Mouse (Mus musculus) lung, embryonic 14.5 days (tissue): ENCODE data around the gene Gimap4. TPM values are rescaled to one million over a fixed set of nuclear protein-coding genes. Genes with fewer than 3 reads are reported as not detected.

ENCODE experiments used
- ATAC-seq: fragments of 200-750 bp; cut with Nextera tagmentation; 2 replicates; pipeline ENCODE4 v1.8.0; 2017; ENCODE audit warnings: mild to moderate bottlenecking, moderate TSS enrichment, moderate library complexity; ENCODE audit not compliant: insufficient read depth
- DNase-seq: peaks from one replicate; pipeline ENCODE4 v3.0.0-alpha.2; 2015
- H3K27ac ChIP-seq: fragments of 300-500 bp; sonication (generic); 2 replicates; pipeline ENCODE4 v1.5.1; 2014; ENCODE audit warnings: low read depth, mild to moderate bottlenecking, moderate library complexity
- H3K27me3 ChIP-seq: fragments of 300-500 bp; sonication (generic); 2 replicates; pipeline ENCODE4 v1.6.1; 2014; ENCODE audit warnings: low read length, control low read depth; ENCODE audit not compliant: insufficient read depth
- H3K36me3 ChIP-seq: fragments of 300-500 bp; sonication (generic); 2 replicates; pipeline ENCODE4 v1.6.1; 2014; ENCODE audit warnings: control low read depth; ENCODE audit not compliant: insufficient read depth
- H3K4me1 ChIP-seq: fragments of 300-500 bp; sonication (generic); 2 replicates; pipeline ENCODE4 v1.6.1; 2014; ENCODE audit warnings: antibody characterized with exemption, control low read depth; ENCODE audit not compliant: insufficient read depth
- H3K4me2 ChIP-seq: fragments of 300-500 bp; sonication (generic); 2 replicates; pipeline ENCODE4 v1.6.1; 2014; ENCODE audit warnings: mild to moderate bottlenecking
- H3K4me3 ChIP-seq: fragments of 300-500 bp; sonication (generic); 2 replicates; pipeline ENCODE4 v1.5.1; 2014; ENCODE audit warnings: low read depth, low read length
- H3K9ac ChIP-seq: fragments of 300-500 bp; sonication (generic); 2 replicates; pipeline ENCODE4 v1.6.1; 2014
- H3K9me3 ChIP-seq: fragments of 300-500 bp; sonication (generic); 2 replicates; pipeline ENCODE4 v1.6.1; 2016; ENCODE audit warnings: low read depth, low read length, control low read depth
- CTCF ChIP-seq: IDR thresholded peaks from 2 replicates; pipeline ENCODE4 v1.5.1; 2016; ENCODE audit warnings: antibody characterized with exemption, low read depth
- WGBS: fragments of 180-500 bp; shearing (Covaris S2); extraction: QIAGEN DNeasy Blood & Tissue Kit; methylation state at CpG from one replicate; pipeline ENCODE4 v1.1.7; 2014; 5-methylcytosine and 5-hydroxymethylcytosine counted together
- polyA plus RNA-seq: library from polyadenylated mRNA; unstranded; fragments of >200 nt; fragmentation: Nextera tagmentation; extraction: Ambion mirVana; gene quantifications from 2 replicates; pipeline ENCODE4 v1.2.1, GENCODE M21; 2014

Gimap4 gene
- polyA plus RNA-seq, 1 experiment from 2014 or later: 27.8 TPM

- peaks cover 15% of the 10 kb centered on the region for H3K27me3 ChIP-seq
- H3K4me3 ChIP-seq: peak overlapping the region; percentile 22; the same call in 1 of the 2 replicates
- TF ChIP-seq CTCF: no peak
- no peak overlapping the region for H3K27ac ChIP-seq
- 0 out of 2 replicates have a peak overlapping the region, but pooled peaks have one; percentile 21 for H3K9ac ChIP-seq
- DNase-seq (no peak), ATAC-seq (no peak)
- H3K36me3 ChIP-seq: no peaks in the 10 kb centered on the region
- H3K4me2 ChIP-seq: peak overlapping the region; percentile 85
- WGBS: 73% methylated on average over 3 of the region's 3 CpGs
- H3K4me1 ChIP-seq: peaks cover 14% of the 10 kb centered on the region; the same call in 1 of the 2 replicates
- H3K9me3 ChIP-seq: no peaks in the 10 kb centered on the region
Measured at GRCm38 (mm10) chr6:48739780-48740055, 55.4 kb downstream of the Gimap4 start.

GRCm38 (mm10) chr6:48740501-48741169 lies 56.3 kb downstream of the Gimap4 start:
- H3K4me3 ChIP-seq: no peak overlapping the region
- no peaks in the 10 kb centered on the region for H3K9me3 ChIP-seq
- 0 out of 2 replicates have a peak overlapping the region, but pooled peaks have one; percentile 5 for H3K27ac ChIP-seq
- peaks cover 14% of the 10 kb centered on the region; the same call in 1 of the 2 replicates for H3K4me1 ChIP-seq
- TF ChIP-seq CTCF: no peak
- 64% methylated on average over 3 of the region's 3 CpGs for WGBS
- H3K36me3 ChIP-seq: no peaks in the 10 kb centered on the region
- H3K27me3 ChIP-seq: peaks cover 15% of the 10 kb centered on the region
- ATAC-seq (no peak), DNase-seq (no peak)
- no peak overlapping the region for H3K9ac ChIP-seq
- peak overlapping the region; percentile 85 for H3K4me2 ChIP-seq

GRCm38 (mm10) chr6:48741273-48741672 lies 56.9 kb downstream of the Gimap4 start:
- H3K36me3 ChIP-seq: no peaks in the 10 kb centered on the region
- H3K4me3 ChIP-seq: no peak overlapping the region
- H3K27ac ChIP-seq: no peak overlapping the region
- H3K27me3 ChIP-seq: peaks cover 15% of the 10 kb centered on the region
- TF ChIP-seq CTCF: no peak
- H3K4me1 ChIP-seq: peaks cover 14% of the 10 kb centered on the region; the same call in 1 of the 2 replicates
- H3K4me2 ChIP-seq: peak overlapping the region; percentile 85
- peak; percentile 27 for DNase-seq
- no peak for ATAC-seq
- H3K9me3 ChIP-seq: no peaks in the 10 kb centered on the region
- H3K9ac ChIP-seq: no peak overlapping the region
- WGBS: 32% methylated on average over 3 of the region's 3 CpGs

Other genes starting within 250 kb of the Gimap4 start
- gene Zfp467, start 238.7 kb upstream of the Gimap4 start, polyA plus RNA-seq: 20.7 TPM in 2 replicates
- 0.11 and 0.18 TPM in 2 replicates for gene Sspo, start 236.3 kb upstream of the Gimap4 start, polyA plus RNA-seq
- gene Atp6v0e2, start 146.9 kb upstream of the Gimap4 start, polyA plus RNA-seq: 7.4 and 7.9 TPM in 2 replicates
- 5.4 and 7.8 TPM in 2 replicates for gene Lrrc61, start 129.8 kb upstream of the Gimap4 start, polyA plus RNA-seq
- 43.1 and 47.0 TPM in 2 replicates for gene Rarres2, start 111.8 kb upstream of the Gimap4 start, polyA plus RNA-seq
- gene Gm45021, start 94.9 kb upstream of the Gimap4 start, polyA plus RNA-seq: not detected in 2 replicates
- 30.3 and 31.5 TPM in 2 replicates for gene Repin1, start 90.7 kb upstream of the Gimap4 start, polyA plus RNA-seq
- gene Gm44965, start 90.6 kb upstream of the Gimap4 start, polyA plus RNA-seq: not detected in 2 replicates
- gene Zfp775, start 82.5 kb upstream of the Gimap4 start, polyA plus RNA-seq: 7.6 and 7.8 TPM in 2 replicates
- 0.34 and 0.49 TPM in 2 replicates for gene AI854703, start 57.8 kb upstream of the Gimap4 start, polyA plus RNA-seq
- gene Gimap8, start 37.3 kb upstream of the Gimap4 start, polyA plus RNA-seq: 1.3 and 1.5 TPM in 2 replicates
- gene Gimap9, start 8.4 kb upstream of the Gimap4 start, polyA plus RNA-seq: 11.7 and 12.7 TPM in 2 replicates
- 38.0 and 38.5 TPM in 2 replicates for gene Gimap6, start 23.7 kb downstream of the Gimap4 start, polyA plus RNA-seq
- gene Gm28053, start 34.1 kb downstream of the Gimap4 start, polyA plus RNA-seq: 3.8 and 3.9 TPM in 2 replicates
- not detected in 2 replicates for gene Gimap7, start 34.1 kb downstream of the Gimap4 start, polyA plus RNA-seq
- 35.3 and 37.2 TPM in 2 replicates for gene Gimap1, start 54.5 kb downstream of the Gimap4 start, polyA plus RNA-seq
- 20.7 and 21.7 TPM in 2 replicates for gene Gimap5, start 61.6 kb downstream of the Gimap4 start, polyA plus RNA-seq
- not detected in 2 replicates for gene Gimap3, start 86.3 kb downstream of the Gimap4 start, polyA plus RNA-seq
- 213 and 226 TPM in 2 replicates for gene Tmem176a, start 156.4 kb downstream of the Gimap4 start, polyA plus RNA-seq
- gene Tmem176b, start 156.9 kb downstream of the Gimap4 start, polyA plus RNA-seq: 387 and 409 TPM in 2 replicates
- gene Aoc1, start 188.3 kb downstream of the Gimap4 start, polyA plus RNA-seq: not detected in 2 replicates
- gene 1600015I10Rik, start 245.3 kb downstream of the Gimap4 start, polyA plus RNA-seq: not detected in 2 replicates